Mouse (Mus musculus): ENCODE results near the gene Pla2g4e. TPM values are rescaled to one million over a fixed set of nuclear protein-coding genes. Genes with fewer than 3 reads are reported as not detected.
A peak's percentile ranks its signal among the peaks of the same experiment; 100 is the strongest.

Gene Pla2g4e
- polyA plus RNA-seq (2015; fragmentation: Nextera tagmentation; extraction: Ambion mirVana): 0.92 and 1.8 TPM in 2 replicates

GRCm38 (mm10) chr2:120244679-120245420 lies at the start of gene Pla2g4e:
Gene Pla2g4e (minus strand): TSS chr2:120245335.
- whole genome bisulfite sequencing: 9% methylated on average over 27 of the region's 27 CpGs

GRCm38 (mm10) chr2:120291471-120292078 lies 46.4 kb upstream of the Pla2g4e start:
- Histone ChIP-seq H3K4me1 (no peaks in the 10 kb centered on the region), H3K9ac (no peak overlapping the region), H3K36me3 (no peaks in the 10 kb centered on the region), H3K27me3 (replicated peaks) (no peaks in the 10 kb centered on the region), H3K4me3 (replicated peaks) (no peak overlapping the region), H3K9me3 (no peaks in the 10 kb centered on the region), H3K27ac (no peak overlapping the region), H3K4me2 (no peak overlapping the region)
- ATAC-seq (ENCODE audit: insufficient read depth, low FRiP score, low read depth): no peak
- WGBS: 85% methylated on average over 8 of the region's 9 CpGs

More at GRCm38 (mm10) chr2:120244679-120245420, at the start of gene Pla2g4e:
- Histone ChIP-seq H3K27me3 (replicated peaks) (no peaks in the 10 kb centered on the region), H3K4me2 (peak within 1 kb of the TSS; percentile 70), H3K36me3 (no peaks in the 10 kb centered on the region), H3K4me1 (peaks cover 4% of the 10 kb centered on the region), H3K4me3 (replicated peaks) (peak within 1 kb of the TSS; percentile 32), H3K27ac (no peak within 1 kb of the TSS), H3K9ac (no peak within 1 kb of the TSS), H3K9me3 (no peaks in the 10 kb centered on the region)
- no peak for ATAC-seq (ENCODE audit: insufficient read depth, low FRiP score, low read depth)

- no peak within 1 kb of the TSS for H3K4me2 ChIP-seq
- no peak for ATAC-seq (ENCODE audit: insufficient read depth, low FRiP score, low read depth)
- H3K36me3 ChIP-seq: no peaks in the 10 kb centered on the region
- no peak within 1 kb of the TSS for H3K9ac ChIP-seq
- no peak within 1 kb of the TSS for H3K4me3 ChIP-seq (replicated peaks)
- no peaks in the 10 kb centered on the region for H3K9me3 ChIP-seq
- no peaks in the 10 kb centered on the region for H3K4me1 ChIP-seq
- WGBS: 67% methylated on average over 5 of the region's 5 CpGs
- H3K27me3 ChIP-seq (replicated peaks): no peaks in the 10 kb centered on the region
- H3K27ac ChIP-seq: no peak within 1 kb of the TSS
Measured at GRCm38 (mm10) chr2:120288995-120289394, 43.9 kb upstream of the Pla2g4e start, which contains the start of gene Pla2g4d. Gene Pla2g4d (minus strand): TSS chr2:120289197.

GRCm38 (mm10) chr2:120288401-120288800 lies 43.3 kb upstream of the Pla2g4e start:
- H3K4me2 ChIP-seq: no peak overlapping the region
- WGBS: 85% methylated on average over 3 of the region's 3 CpGs
- no peaks in the 10 kb centered on the region for H3K27me3 ChIP-seq (replicated peaks)
- H3K27ac ChIP-seq: no peak overlapping the region
- no peaks in the 10 kb centered on the region for H3K9me3 ChIP-seq
- H3K9ac ChIP-seq: no peak overlapping the region
- H3K36me3 ChIP-seq: no peaks in the 10 kb centered on the region
- H3K4me3 ChIP-seq (replicated peaks): no peak overlapping the region
- ATAC-seq (ENCODE audit: insufficient read depth, low FRiP score, low read depth): no peak
- H3K4me1 ChIP-seq: no peaks in the 10 kb centered on the region

- H3K9me3 ChIP-seq: no peaks in the 10 kb centered on the region
- 84% methylated on average over 4 of the region's 4 CpGs for WGBS
- no peak for ATAC-seq (ENCODE audit: insufficient read depth, low FRiP score, low read depth)
Measured at GRCm38 (mm10) chr2:120285639-120286038, 40.5 kb upstream of the Pla2g4e start.

GRCm38 (mm10) chr2:120284705-120285104 lies 39.6 kb upstream of the Pla2g4e start:
- Histone ChIP-seq H3K9me3 (no peaks in the 10 kb centered on the region), H3K4me3 (replicated peaks) (no peak overlapping the region), H3K27ac (no peak overlapping the region), H3K4me2 (no peak overlapping the region), H3K36me3 (no peaks in the 10 kb centered on the region), H3K27me3 (replicated peaks) (no peaks in the 10 kb centered on the region), H3K4me1 (no peaks in the 10 kb centered on the region), H3K9ac (no peak overlapping the region)
- ATAC-seq (ENCODE audit: insufficient read depth, low FRiP score, low read depth): no peak

More at GRCm38 (mm10) chr2:120285639-120286038, 40.5 kb upstream of the Pla2g4e start:
- Histone ChIP-seq H3K36me3 (no peaks in the 10 kb centered on the region), H3K9ac (no peak overlapping the region), H3K4me2 (no peak overlapping the region), H3K4me3 (replicated peaks) (no peak overlapping the region), H3K27ac (no peak overlapping the region), H3K27me3 (replicated peaks) (no peaks in the 10 kb centered on the region), H3K4me1 (no peaks in the 10 kb centered on the region)

GRCm38 (mm10) chr2:120284094-120284493 lies 39.0 kb upstream of the Pla2g4e start:
- H3K27me3 ChIP-seq (replicated peaks): no peaks in the 10 kb centered on the region
- peak; percentile 21; the same call in 1 of the 2 replicates for ATAC-seq (ENCODE audit: insufficient read depth, low FRiP score, low read depth)
- H3K4me1 ChIP-seq: no peaks in the 10 kb centered on the region
- no peaks in the 10 kb centered on the region for H3K36me3 ChIP-seq
- H3K9me3 ChIP-seq: no peaks in the 10 kb centered on the region
- WGBS: 80% methylated on average over 5 of the region's 5 CpGs
- H3K9ac ChIP-seq: no peak overlapping the region
- no peak overlapping the region for H3K4me2 ChIP-seq
- H3K4me3 ChIP-seq (replicated peaks): no peak overlapping the region
- H3K27ac ChIP-seq: no peak overlapping the region

- no peak overlapping the region for H3K4me2 ChIP-seq
Measured at GRCm38 (mm10) chr2:120283550-120283949, 38.4 kb upstream of the Pla2g4e start.

GRCm38 (mm10) chr2:120281221-120281620 lies 36.1 kb upstream of the Pla2g4e start:
- no peak overlapping the region for H3K9ac ChIP-seq
- no peak for ATAC-seq (ENCODE audit: insufficient read depth, low FRiP score, low read depth)
- H3K27ac ChIP-seq: no peak overlapping the region
- H3K9me3 ChIP-seq: no peaks in the 10 kb centered on the region
- no peaks in the 10 kb centered on the region for H3K4me1 ChIP-seq
- whole genome bisulfite sequencing: 54% methylated on average over 3 of the region's 3 CpGs
- H3K4me3 ChIP-seq (replicated peaks): no peak overlapping the region
- no peaks in the 10 kb centered on the region for H3K27me3 ChIP-seq (replicated peaks)
- H3K36me3 ChIP-seq: no peaks in the 10 kb centered on the region
- no peak overlapping the region for H3K4me2 ChIP-seq

More at GRCm38 (mm10) chr2:120283550-120283949, 38.4 kb upstream of the Pla2g4e start:
- Histone ChIP-seq H3K9me3 (no peaks in the 10 kb centered on the region), H3K4me1 (no peaks in the 10 kb centered on the region), H3K36me3 (no peaks in the 10 kb centered on the region), H3K9ac (no peak overlapping the region), H3K27me3 (replicated peaks) (no peaks in the 10 kb centered on the region), H3K4me3 (replicated peaks) (no peak overlapping the region), H3K27ac (no peak overlapping the region)
- no peak; the same call in 1 of the 2 replicates for ATAC-seq (ENCODE audit: insufficient read depth, low FRiP score, low read depth)
- WGBS: 37% methylated on average over 6 of the region's 6 CpGs

- no peaks in the 10 kb centered on the region for H3K9me3 ChIP-seq
- no peaks in the 10 kb centered on the region for H3K4me1 ChIP-seq
- H3K36me3 ChIP-seq: no peaks in the 10 kb centered on the region
- ATAC-seq (ENCODE audit: insufficient read depth, low FRiP score, low read depth): no peak
- no peak overlapping the region for H3K4me2 ChIP-seq
- no peak overlapping the region for H3K9ac ChIP-seq
- no peaks in the 10 kb centered on the region for H3K27me3 ChIP-seq (replicated peaks)
- 13% methylated on average over 8 of the region's 8 CpGs for WGBS
- H3K4me3 ChIP-seq (replicated peaks): no peak overlapping the region
- no peak overlapping the region for H3K27ac ChIP-seq
Measured at GRCm38 (mm10) chr2:120279961-120280360, 34.8 kb upstream of the Pla2g4e start.

- Histone ChIP-seq H3K9me3 (no peaks in the 10 kb centered on the region), H3K27me3 (replicated peaks) (no peaks in the 10 kb centered on the region), H3K9ac (no peak overlapping the region), H3K27ac (no peak overlapping the region), H3K36me3 (no peaks in the 10 kb centered on the region), H3K4me3 (replicated peaks) (no peak overlapping the region), H3K4me1 (no peaks in the 10 kb centered on the region), H3K4me2 (no peak overlapping the region)
- ATAC-seq (ENCODE audit: insufficient read depth, low FRiP score, low read depth): no peak
- WGBS: 79% methylated on average over 4 of the region's 4 CpGs
Measured at GRCm38 (mm10) chr2:120276951-120277350, 31.8 kb upstream of the Pla2g4e start.

- H3K9ac ChIP-seq: no peak overlapping the region
- 3% methylated on average over 9 of the region's 9 CpGs for WGBS
Measured at GRCm38 (mm10) chr2:120268635-120269034, 23.5 kb upstream of the Pla2g4e start.

More at GRCm38 (mm10) chr2:120268635-120269034, 23.5 kb upstream of the Pla2g4e start:
- Histone ChIP-seq H3K27ac (no peak overlapping the region), H3K4me3 (replicated peaks) (0 out of 2 replicates have a peak overlapping the region, but pooled peaks have one; percentile 2), H3K27me3 (replicated peaks) (0 out of 2 replicates have a peak, but pooled peaks cover 6% of the 10 kb centered on the region), H3K4me1 (0 out of 2 replicates have a peak, but pooled peaks cover 8% of the 10 kb centered on the region), H3K4me2 (peak overlapping the region; percentile 36), H3K36me3 (no peaks in the 10 kb centered on the region), H3K9me3 (no peaks in the 10 kb centered on the region)
- no peak for ATAC-seq (ENCODE audit: insufficient read depth, low FRiP score, low read depth)

Data from stomach, embryonic 15.5 days (tissue).